Mouse (Mus musculus) gastrocnemius, postnatal 36 days (tissue): Measurements from ENCODE around the gene Pgr. TPM values are rescaled to one million over a fixed set of nuclear protein-coding genes. Genes with fewer than 3 reads are reported as not detected.

Experiments used
- DNase-seq, 2 experiments: peaks; one replicate each; pipeline ENCODE4 v3.0.0; 2022
- intact Hi-C: fragments of 180-260 bp; cut with DNase I; formaldehyde crosslinking; loops from one replicate; pipeline ENCODE4 v1.15.1; 2025
- long read RNA-seq, 2 experiments: library from polyadenylated mRNA; stranded (forward); transcript quantifications; one replicate each; pipeline ENCODE4 v2.0.0; 2021
- total RNA-seq, 2 experiments: library from RNA; stranded (reverse); gene quantifications; 2 replicates each; pipeline ENCODE4 v1.2.3; 2021

Pgr gene
- not detected for total RNA-seq
- long read RNA-seq, experiment 1: 0 reads
- long read RNA-seq, experiment 2: 0 reads

GRCm38 (mm10) chr9:8899616-8900202 is at the start of gene Pgr:
TSS of gene Pgr (plus strand) at chr9:8899833.
- intact Hi-C loops: no loop called here
- DNase-seq: no peak

GRCm38 (mm10) chr9:8857455-8857854 is 42.2 kb upstream of the Pgr start:
- intact Hi-C loops: no loop called here
- no peak for DNase-seq

GRCm38 (mm10) chr9:8868511-8868910 is 31.1 kb upstream of the Pgr start:
- DNase-seq: no peak
- intact Hi-C loops: no loop called here

GRCm38 (mm10) chr9:8895205-8895604 is 4.4 kb upstream of the Pgr start:
- DNase-seq: no peak
- intact Hi-C loops: no loop called here

- DNase-seq: no peak
- intact Hi-C loops: no loop called here
Observed at GRCm38 (mm10) chr9:8900203-8901012, 775 bp downstream of the Pgr start.

- DNase-seq: no peak
- intact Hi-C loops: no loop called here
Observed at GRCm38 (mm10) chr9:8901013-8901646, 1.5 kb downstream of the Pgr start.

GRCm38 (mm10) chr9:8901647-8902131 is 2.1 kb downstream of the Pgr start:
- intact Hi-C loops: no loop called here
- DNase-seq: no peak

GRCm38 (mm10) chr9:8902277-8902676 is 2.6 kb downstream of the Pgr start:
- DNase-seq: no peak
- intact Hi-C loops: no loop called here

- DNase-seq: no peak
- intact Hi-C loops: no loop called here
Observed at GRCm38 (mm10) chr9:8927561-8927960, 27.9 kb downstream of the Pgr start.

- no peak for DNase-seq
- intact Hi-C loops: no loop called here
Observed at GRCm38 (mm10) chr9:8937753-8938152, 38.1 kb downstream of the Pgr start.

- intact Hi-C loops: no loop called here
- no peak for DNase-seq
Observed at GRCm38 (mm10) chr9:8953306-8953705, 53.7 kb downstream of the Pgr start.

- intact Hi-C loops: no loop called here
- DNase-seq: peak in 1 of 2 experiments; percentile 4
Observed at GRCm38 (mm10) chr9:8964512-8965133, 65.0 kb downstream of the Pgr start.

- intact Hi-C loops: no loop called here
- DNase-seq: peak; percentile 16 to 31
Observed at GRCm38 (mm10) chr9:8970240-8970639, 70.6 kb downstream of the Pgr start.

GRCm38 (mm10) chr9:8971491-8971890 is 71.9 kb downstream of the Pgr start, which contains the start of gene Gm16485:
TSS of gene Gm16485 (plus strand) at chr9:8971791.
- intact Hi-C loops: no loop called here
- no peak for DNase-seq

- intact Hi-C loops: no loop called here
- DNase-seq: no peak
Observed at GRCm38 (mm10) chr9:8977775-8978174, 78.1 kb downstream of the Pgr start.

- no peak for DNase-seq
- intact Hi-C loops: no loop called here
Observed at GRCm38 (mm10) chr9:8982315-8982714, 82.7 kb downstream of the Pgr start.

- intact Hi-C loops: no loop called here
- DNase-seq: no peak
Observed at GRCm38 (mm10) chr9:8996494-8996893, 96.9 kb downstream of the Pgr start.

- intact Hi-C loops: no loop called here
Observed at GRCm38 (mm10) chr9:9001170-9001569, 101.5 kb downstream of the Pgr start.

GRCm38 (mm10) chr9:9015108-9015507 is 115.5 kb downstream of the Pgr start:
- DNase-seq: no peak
- intact Hi-C loops: no loop called here

More at GRCm38 (mm10) chr9:9001170-9001569, 101.5 kb downstream of the Pgr start:
- no peak for DNase-seq
